Mouse (Mus musculus) limb, embryonic 14.5 days (tissue): Measurements from ENCODE around the gene Gpr19. TPM values are rescaled to one million over a fixed set of nuclear protein-coding genes. Genes with fewer than 3 reads are reported as not detected.

ENCODE experiments used
- ATAC-seq: fragments of 200-750 bp; cut with Nextera tagmentation; 2 replicates; pipeline ENCODE4 v1.8.0; 2017; ENCODE audit warnings: low read depth, moderate number of reproducible peaks, moderate TSS enrichment; ENCODE audit not compliant: low FRiP score
- DNase-seq: peaks from one replicate; pipeline ENCODE4 v3.0.0-alpha.2; 2015; ENCODE audit warnings: low spot score
- H3K27ac ChIP-seq: fragments of 300-500 bp; sonication (generic); replicated peaks from 2 replicates; pipeline ENCODE4 v1.5.1; 2014; ENCODE audit warnings: low read depth, mild to moderate bottlenecking, low read length, moderate library complexity, mixed read lengths
- H3K27me3 ChIP-seq: fragments of 300-500 bp; sonication (generic); 2 replicates; pipeline ENCODE4 v1.6.1; 2014; ENCODE audit warnings: low read length, mixed read lengths; ENCODE audit not compliant: control insufficient read depth, insufficient read depth
- H3K36me3 ChIP-seq: fragments of 300-500 bp; sonication (generic); 2 replicates; pipeline ENCODE4 v1.6.1; 2014; ENCODE audit warnings: mild to moderate bottlenecking, low read length, moderate library complexity, mixed read lengths; ENCODE audit not compliant: control insufficient read depth, insufficient read depth
- H3K4me1 ChIP-seq: fragments of 300-500 bp; sonication (generic); 2 replicates; pipeline ENCODE4 v1.6.1; 2014; ENCODE audit warnings: antibody characterized with exemption, low read length, mixed read lengths; ENCODE audit not compliant: control insufficient read depth, insufficient read depth
- H3K4me2 ChIP-seq: fragments of 300-500 bp; sonication (generic); replicated peaks from 2 replicates; pipeline ENCODE4 v1.6.1; 2014; ENCODE audit warnings: low read depth, mild to moderate bottlenecking, low read length, moderate library complexity; ENCODE audit not compliant: severe bottlenecking
- H3K4me3 ChIP-seq: fragments of 300-500 bp; sonication (generic); replicated peaks from 2 replicates; pipeline ENCODE4 v1.5.1; 2014; ENCODE audit warnings: low read length
- H3K9ac ChIP-seq: fragments of 300-500 bp; sonication (generic); 2 replicates; pipeline ENCODE4 v1.6.1; 2014; ENCODE audit warnings: mild to moderate bottlenecking, low read depth, low read length, moderate library complexity; ENCODE audit not compliant: severe bottlenecking
- H3K9me3 ChIP-seq: fragments of 300-500 bp; sonication (generic); 2 replicates; pipeline ENCODE4 v1.6.1; 2016; ENCODE audit warnings: low read length; ENCODE audit not compliant: control insufficient read depth
- POLR2A ChIP-seq: fragments of 200-500 bp; IDR thresholded peaks from 2 replicates; pipeline ENCODE4 v1.8.0; 2012; ENCODE audit warnings: inconsistent platforms, mild to moderate bottlenecking, moderate library complexity, borderline replicate concordance; ENCODE audit not compliant: insufficient read depth, insufficient read length; ENCODE audit errors: extremely low read depth
- WGBS: fragments of 180-500 bp; shearing (Covaris S2); extraction: QIAGEN DNeasy Blood & Tissue Kit; methylation state at CpG from one replicate; pipeline ENCODE4 v1.1.7; 2014; 5-methylcytosine and 5-hydroxymethylcytosine counted together
- polyA plus RNA-seq, 2 experiments: library from polyadenylated mRNA; depleted of rRNA in 1 of 2; stranded (reverse) in 1 of 2; unstranded in 1 of 2; fragments of >200 nt; fragmentation: Nextera tagmentation in 1 of 2; extraction: Ambion mirVana in 1 of 2; gene quantifications; 2 replicates each; pipeline versions ENCODE4 v1.2.1 to v1.2.3; 2012 to 2014

Gene Gpr19
- polyA plus RNA-seq, 2 experiments, result 7.9 to 8.9 TPM

DNA sequence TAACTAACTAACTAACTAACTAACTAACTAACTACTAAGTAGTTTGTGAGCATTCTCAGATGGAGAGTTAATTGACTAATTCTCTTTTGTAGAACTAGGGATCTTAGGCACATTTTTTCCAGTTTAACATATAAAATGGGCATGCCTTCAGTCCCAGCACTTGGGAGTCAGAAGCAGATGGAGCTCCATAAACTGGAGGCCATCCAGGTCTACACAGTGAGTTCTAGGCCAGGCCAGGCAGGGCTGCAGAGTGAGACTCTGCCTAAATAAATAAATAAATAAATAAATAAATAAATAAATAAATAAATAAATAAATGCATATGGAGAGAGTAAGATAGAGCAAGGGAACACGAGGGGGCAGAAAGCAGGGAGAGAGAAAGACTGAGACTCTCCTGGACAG lies 20.5 kb downstream of the Gpr19 start:
- H3K4me3 ChIP-seq, result no peak overlapping the region
- ATAC-seq (no peak), DNase-seq (no peak)
- TF ChIP-seq POLR2A, result no peak
- no peaks in the 10 kb centered on the region for H3K27me3 ChIP-seq
- H3K4me2 ChIP-seq, result no peak overlapping the region
- H3K27ac ChIP-seq, result no peak overlapping the region
- no peak overlapping the region for H3K9ac ChIP-seq
- H3K36me3 ChIP-seq, result no peaks in the 10 kb centered on the region
- 78% methylated on average over 1 of the region's 1 CpGs for WGBS
- H3K9me3 ChIP-seq, result no peaks in the 10 kb centered on the region
- no peaks in the 10 kb centered on the region for H3K4me1 ChIP-seq

GRCm38 (mm10) chr6:134877276-134877675 lies 21.1 kb downstream of the Gpr19 start:
- H3K9me3 ChIP-seq, result no peaks in the 10 kb centered on the region
- H3K27me3 ChIP-seq, result no peaks in the 10 kb centered on the region
- no peak overlapping the region for H3K9ac ChIP-seq
- DNase-seq, result no peak
- WGBS, result 88% methylated on average over 4 of the region's 4 CpGs
- ATAC-seq, result no peak
- no peak overlapping the region for H3K4me3 ChIP-seq
- TF ChIP-seq POLR2A, result no peak
- no peak overlapping the region for H3K4me2 ChIP-seq
- H3K36me3 ChIP-seq, result no peaks in the 10 kb centered on the region
- no peaks in the 10 kb centered on the region for H3K4me1 ChIP-seq
- no peak overlapping the region for H3K27ac ChIP-seq

GRCm38 (mm10) chr6:134876795-134877194 lies 21.6 kb downstream of the Gpr19 start:
- ATAC-seq, result no peak
- Histone ChIP-seq H3K9me3 (no peaks in the 10 kb centered on the region), H3K4me1 (no peaks in the 10 kb centered on the region), H3K36me3 (no peaks in the 10 kb centered on the region), H3K4me3 (no peak overlapping the region), H3K27me3 (no peaks in the 10 kb centered on the region), H3K27ac (no peak overlapping the region), H3K9ac (no peak overlapping the region), H3K4me2 (no peak overlapping the region)
- DNase-seq, result no peak
- 75% methylated on average over 6 of the region's 6 CpGs for WGBS
- TF ChIP-seq POLR2A, result no peak

GRCm38 (mm10) chr6:134873018-134873417 lies 25.4 kb downstream of the Gpr19 start:
- H3K9me3 ChIP-seq, result no peaks in the 10 kb centered on the region
- no peak for TF ChIP-seq POLR2A
- 71% methylated on average over 2 of the region's 2 CpGs for WGBS
- H3K27me3 ChIP-seq, result no peaks in the 10 kb centered on the region
- ATAC-seq (no peak), DNase-seq (no peak)
- no peak overlapping the region for H3K4me2 ChIP-seq
- H3K4me3 ChIP-seq, result no peak overlapping the region
- H3K27ac ChIP-seq, result no peak overlapping the region
- H3K9ac ChIP-seq, result no peak overlapping the region
- peaks cover 6% of the 10 kb centered on the region for H3K36me3 ChIP-seq
- no peaks in the 10 kb centered on the region for H3K4me1 ChIP-seq

- ATAC-seq (no peak), DNase-seq (no peak)
- H3K4me3 ChIP-seq, result no peak overlapping the region
- no peaks in the 10 kb centered on the region for H3K4me1 ChIP-seq
- peaks cover 6% of the 10 kb centered on the region for H3K36me3 ChIP-seq
- H3K27me3 ChIP-seq, result no peaks in the 10 kb centered on the region
- no peak overlapping the region for H3K27ac ChIP-seq
- no peak overlapping the region for H3K4me2 ChIP-seq
- H3K9ac ChIP-seq, result no peak overlapping the region
- 87% methylated on average over 2 of the region's 2 CpGs for WGBS
- no peak for TF ChIP-seq POLR2A
- H3K9me3 ChIP-seq, result no peaks in the 10 kb centered on the region
These were observed 26.1 kb downstream of the Gpr19 start for GRCm38 (mm10) chr6:134872236-134872635.

DNA sequence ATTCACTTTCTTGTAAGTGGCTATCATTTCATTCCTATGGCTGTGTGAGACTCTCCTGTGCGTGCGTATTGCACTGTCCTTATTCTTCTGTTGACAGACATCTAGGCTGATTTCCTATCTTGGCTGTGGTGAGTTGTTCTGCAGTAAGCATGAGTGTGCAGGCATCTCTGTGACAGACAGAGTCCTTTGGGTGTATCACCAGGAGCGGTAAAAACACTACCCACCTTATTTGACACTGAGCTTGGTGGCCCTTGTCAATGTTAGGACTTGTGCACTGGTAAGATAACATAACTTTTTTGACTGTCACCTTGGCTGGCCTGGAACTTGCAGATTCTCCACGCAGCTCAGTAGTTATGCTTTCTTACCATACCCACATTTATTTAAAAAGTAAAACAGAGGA lies 27.5 kb downstream of the Gpr19 start:
- H3K4me1 ChIP-seq, result no peaks in the 10 kb centered on the region
- H3K27me3 ChIP-seq, result no peaks in the 10 kb centered on the region
- WGBS, result 87% methylated on average over 4 of the region's 4 CpGs
- peaks cover 6% of the 10 kb centered on the region for H3K36me3 ChIP-seq
- H3K4me2 ChIP-seq, result no peak overlapping the region
- H3K27ac ChIP-seq, result no peak overlapping the region
- no peak for ATAC-seq
- no peak for DNase-seq
- no peak for TF ChIP-seq POLR2A
- no peaks in the 10 kb centered on the region for H3K9me3 ChIP-seq
- H3K4me3 ChIP-seq, result no peak overlapping the region
- H3K9ac ChIP-seq, result no peak overlapping the region
